In the genomic region with DNA sequence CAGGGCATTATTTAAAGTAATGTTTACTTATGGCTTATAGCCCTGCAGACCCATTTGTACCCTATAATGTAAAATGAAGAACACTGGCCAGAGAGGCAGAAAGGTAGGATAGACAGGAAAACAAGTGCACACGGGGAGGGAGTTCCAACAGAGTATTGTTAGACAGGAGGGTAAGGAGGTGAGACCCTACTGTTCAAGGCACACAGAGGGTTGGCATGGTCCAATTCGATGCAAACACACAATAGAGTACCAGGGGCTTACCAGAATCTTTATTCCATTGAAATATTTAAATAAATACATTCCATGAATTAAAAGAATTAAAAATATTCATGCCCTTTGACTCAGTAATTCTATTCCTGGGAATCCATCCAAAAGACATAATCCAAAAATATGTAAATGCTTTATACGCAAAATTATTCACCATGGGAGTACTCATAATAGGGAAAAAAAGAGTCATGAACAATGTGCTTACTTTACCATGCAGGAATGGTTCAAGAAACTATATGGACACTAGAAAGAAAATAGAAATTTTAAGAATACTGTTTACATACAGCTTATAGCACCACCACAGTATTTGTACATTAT, we compare ENCODE assay signal across 14 mouse cellular contexts.
"Had no signal": no experiment of that assay in that cellular context is flagged by ENCODE, and none has a peak within 500 bp of the region (broad histone marks: within the 10 kb centered on the region; RNA-seq: fewer than 3 reads in every experiment).

No protein-coding gene starts in this region.

- H3K9me3 ChIP-seq: limb, embryonic 12.5 days; neural tube, embryonic 15.5 days had no signal

- H3K4me2 ChIP-seq: limb, embryonic 12.5 days; neural tube, embryonic 15.5 days had no signal

- H3K9ac ChIP-seq: limb, embryonic 12.5 days; liver, embryonic 14.5 days; neural tube, embryonic 15.5 days had no signal

- ATAC-seq: hindbrain, postnatal 0 days had no signal

- H3K36me3 ChIP-seq: limb, embryonic 12.5 days; neural tube, embryonic 15.5 days had no signal

- H3K4me3 ChIP-seq: limb, embryonic 12.5 days; myocyte; neural tube, embryonic 15.5 days had no signal

- H3K27ac ChIP-seq: hindbrain, postnatal 0 days; limb, embryonic 12.5 days; liver, embryonic 14.5 days; neural tube, embryonic 15.5 days had no signal

- DNase-seq: kidney, adult 11 months; kidney, postnatal 36 days; layer of hippocampus, adult 9-11 months; layer of hippocampus, postnatal 36 days; lung, adult 18-20 months; lung, postnatal 10 days; spleen, adult 18-20 months; thymus, adult 2 months; thymus, postnatal 25 days had no signal

- H3K27me3 ChIP-seq: limb, embryonic 12.5 days; neural tube, embryonic 15.5 days had no signal
